Mouse (Mus musculus) megakaryocyte-erythroid progenitor cell, adult 5-6 weeks (primary cell): ENCODE measurements at regions not wholly inside any gene's neighbourhood (a gene's known extent, or its start where the extent isn't known, plus 50 kb on each side); places are given as distances from the start of the nearest gene placed in this dataset.
"Not testable (repeated sequence)": the region's sequence is repeated elsewhere in the genome, so short reads cannot be mapped to it uniquely, and the experiment has no call there.

Source experiments
- ATAC-seq: replicated peaks from 2 replicates; pipeline ENCODE4 v1.8.0; 2016; ENCODE audit warnings: mild to moderate bottlenecking, inconsistent platforms; ENCODE audit not compliant: severe bottlenecking, poor library complexity, low FRiP score, low TSS enrichment

DNA sequence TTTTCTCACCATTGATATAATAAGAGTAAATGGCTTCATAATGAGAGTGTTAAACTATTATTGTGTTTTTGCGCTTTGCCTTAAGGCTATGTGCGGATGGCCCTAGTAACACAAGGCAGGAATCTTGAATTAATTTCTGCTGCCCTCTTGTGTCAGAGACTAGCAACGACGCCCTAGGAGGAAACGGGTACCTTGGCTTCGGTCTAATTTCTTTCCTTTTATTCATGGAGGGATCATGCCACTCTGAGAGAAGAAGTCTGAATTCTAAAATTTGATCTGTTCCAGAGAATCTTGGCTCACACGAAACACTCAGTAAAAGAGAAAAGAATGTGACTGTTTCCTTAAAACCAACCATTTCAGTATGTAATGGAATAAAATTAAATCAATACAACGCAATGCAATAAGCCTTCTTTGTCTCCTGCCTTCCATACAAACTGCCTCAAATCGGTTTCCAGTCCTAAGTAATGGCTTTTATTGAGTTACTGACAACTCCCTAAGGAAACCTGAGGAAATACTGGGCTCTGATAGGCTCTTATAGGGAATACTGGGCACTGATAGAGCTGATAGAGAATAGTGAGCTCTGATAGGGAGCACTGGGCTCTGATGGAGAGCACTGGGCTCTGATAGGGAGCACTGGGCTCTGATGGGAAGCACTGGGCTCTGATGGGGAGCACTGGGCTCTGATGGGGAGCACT, 112.0 kb upstream of the Prkcq start:
- peak; percentile 89 for ATAC-seq

DNA sequence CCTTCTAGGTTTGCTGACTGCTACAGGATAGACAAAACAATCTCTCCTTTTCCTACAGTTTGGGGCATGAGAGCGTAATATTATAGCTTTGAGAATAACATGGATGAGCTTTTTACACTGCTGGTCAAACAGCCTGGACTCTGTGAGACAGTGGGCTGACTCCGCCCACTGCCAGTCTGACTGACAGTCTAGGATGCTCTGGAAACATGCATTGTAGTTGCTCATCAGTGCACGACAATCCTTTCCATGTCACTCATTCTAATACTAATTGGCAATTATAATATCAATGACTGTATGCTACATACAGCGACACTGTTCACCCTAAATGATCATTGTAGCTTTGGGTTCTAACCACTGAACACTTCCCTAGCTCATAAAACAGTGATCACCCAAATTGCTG, 104.5 kb upstream of the Prkcq start:
- ATAC-seq: no peak

- ATAC-seq: no peak
These were observed 88.4 kb upstream of the Prkcq start for GRCm38 (mm10) chr2:11083536-11083935.

GRCm38 (mm10) chr2:11086996-11087395, 84.9 kb upstream of the Prkcq start:
- ATAC-seq: peak; percentile 75

DNA sequence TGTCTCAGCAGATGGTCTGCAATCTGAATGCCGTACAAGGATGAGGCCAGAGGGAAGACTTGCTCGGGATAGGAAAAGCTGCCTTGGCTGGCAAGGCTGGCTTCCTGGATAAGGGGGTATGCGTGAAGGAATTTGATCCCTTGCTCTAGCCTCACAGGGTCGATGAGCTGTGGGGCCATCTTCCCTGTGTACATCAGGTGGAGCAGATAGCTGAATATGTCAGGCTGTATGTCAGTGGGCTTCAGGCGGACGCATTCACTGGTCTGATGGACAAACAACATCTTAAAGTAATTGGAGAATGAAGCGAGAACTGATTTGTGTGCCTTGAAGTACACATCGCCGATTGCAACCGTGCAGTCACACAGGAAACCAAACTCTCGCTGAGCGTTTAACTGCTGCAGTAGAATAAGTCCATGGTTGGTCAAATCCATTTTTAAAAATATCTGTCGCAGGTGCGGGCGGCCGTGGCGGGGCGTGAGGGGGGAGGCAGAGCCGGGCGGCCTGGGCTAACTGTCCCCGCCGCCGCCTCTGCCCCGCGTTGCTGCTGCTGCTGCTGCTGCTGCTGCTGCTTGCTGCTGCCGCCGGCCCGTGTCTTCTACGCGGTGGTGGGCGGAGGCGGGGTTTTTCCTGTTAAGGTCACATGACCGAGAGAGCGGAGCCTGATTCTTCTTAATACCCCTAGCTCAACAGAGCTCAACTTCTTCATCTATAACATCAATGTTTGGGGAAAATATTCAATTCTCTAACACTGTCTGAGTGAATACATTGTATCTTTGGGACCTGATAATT, 71.9 kb upstream of the Prkcq start:
- not testable (repeated sequence) for ATAC-seq

DNA sequence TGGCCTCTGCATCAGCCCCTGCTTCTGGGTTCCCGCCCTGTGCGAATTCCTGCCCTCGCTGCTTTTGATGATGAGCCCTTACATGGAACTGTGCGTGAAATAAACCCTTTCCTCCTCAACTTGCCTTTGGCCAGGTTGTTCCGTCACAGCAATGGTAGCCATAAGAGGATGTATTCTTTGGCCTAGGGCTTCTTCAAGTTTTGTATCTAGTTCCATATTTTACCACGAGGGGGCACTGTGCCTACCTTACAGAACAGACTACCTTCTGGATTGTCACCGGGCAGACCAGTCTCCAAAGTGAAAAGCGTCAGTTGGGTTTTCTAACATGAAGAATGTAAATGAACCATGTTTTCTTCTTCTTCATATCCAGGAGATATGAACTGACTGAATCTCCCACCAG, 58.7 kb upstream of the Prkcq start:
- ATAC-seq: peak; percentile 74

DNA sequence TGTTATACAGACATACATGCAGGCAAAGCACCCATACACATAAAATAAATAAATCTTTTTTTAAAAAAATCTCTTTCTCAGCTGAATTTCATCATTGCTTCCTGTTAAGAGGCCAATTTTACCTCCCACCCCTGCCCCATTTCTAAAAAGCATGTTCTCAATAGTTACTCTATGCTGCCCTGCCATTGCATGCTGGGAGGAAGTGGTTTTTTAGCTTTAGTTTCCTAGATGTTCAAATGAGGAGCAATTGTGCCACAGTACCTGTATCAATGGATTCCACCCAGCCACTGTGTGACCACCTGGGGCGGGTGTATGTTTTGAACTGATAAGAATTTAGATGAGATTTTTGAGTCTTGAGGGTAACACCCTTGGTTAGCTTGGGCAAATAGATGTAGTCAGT, 53.3 kb upstream of the Prkcq start:
- ATAC-seq: no peak

DNA sequence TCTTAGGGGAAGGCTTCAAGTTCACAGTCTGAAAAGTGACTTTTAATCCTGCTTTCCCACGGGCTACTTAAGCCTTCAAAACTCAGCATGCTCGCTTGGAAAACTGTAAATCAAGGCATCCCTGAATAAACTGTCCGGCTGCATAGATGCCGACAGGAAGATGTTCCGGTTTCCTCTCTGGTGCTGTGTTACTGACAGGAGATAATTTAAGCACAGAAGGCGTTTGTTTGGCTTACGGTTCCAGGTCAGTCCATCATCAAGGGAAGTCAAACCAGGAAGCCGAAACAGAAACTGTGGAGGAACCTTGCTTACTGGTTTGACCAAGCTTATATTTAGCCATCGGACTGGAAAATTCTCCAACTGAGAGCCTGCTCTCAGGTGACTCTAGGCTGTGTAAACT, 52.6 kb upstream of the Prkcq start:
- no peak for ATAC-seq
